Mouse (Mus musculus): ENCODE measurements around the gene Hist1h3g. TPM values are rescaled to one million over a fixed set of nuclear protein-coding genes. Genes with fewer than 3 reads are reported as not detected.

Gene Hist1h3g
- total and polyA plus RNA-seq, 3 experiments, result 5.2 to 441 TPM; not detected in 1

DNA sequence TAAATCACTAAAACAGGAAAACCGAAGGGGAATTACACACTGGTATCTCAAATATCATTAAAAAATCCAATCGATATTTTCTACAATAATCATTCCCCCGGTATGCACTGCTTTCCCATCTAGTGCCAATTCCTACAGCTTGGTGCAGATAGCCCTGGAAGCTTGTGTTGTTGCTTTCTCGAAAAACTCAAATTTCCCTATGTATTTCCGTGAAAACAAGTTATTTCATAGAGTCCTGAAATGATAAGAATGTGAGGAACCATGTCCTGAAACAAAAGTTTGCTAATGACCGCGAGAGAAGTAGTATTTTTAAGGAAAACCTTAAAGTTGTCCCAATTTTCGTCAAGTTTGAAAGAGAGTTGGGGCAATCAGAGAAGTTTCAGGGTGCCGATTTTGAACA, 19.2 kb downstream of the Hist1h3g start:
- peak; percentile 69 for DNase-seq (ENCODE audit: low read depth, low spot score)
- Histone ChIP-seq H3K9me3 (replicated peaks; ENCODE audit: insufficient read depth, low read length) (no peaks in the 10 kb centered on the region), H3K4me3 (ENCODE audit: control insufficient read depth in 1 of 2, insufficient read depth in 1 of 2, low read depth in 2 of 2, low read length in 2 of 2) (peak overlapping the region; percentile 2 to 46; a peak in 2 of 4 replicates), H3K36me3 (ENCODE audit: control insufficient read depth in 1 of 2, insufficient read depth in 2 of 2, low read length in 2 of 2) (peaks cover 0 to 39% of the 10 kb centered on the region in 2 experiments; a peak in 2 of 4 replicates), H3K27me3 (ENCODE audit: control insufficient read depth in 1 of 2, insufficient read depth in 2 of 2, low read length in 2 of 2) (no peaks in the 10 kb centered on the region), H3K79me2 (ENCODE audit: control insufficient read depth, insufficient read depth, low read length, poor library complexity) (peaks cover 3% of the 10 kb centered on the region; the same call in 1 of the 2 replicates), H3K9ac (ENCODE audit: control insufficient read depth, low read depth, low read length, poor library complexity, severe bottlenecking) (peak overlapping the region; percentile 93), H3K27ac (ENCODE audit: control insufficient read depth, low read depth, low read length) (peak overlapping the region; percentile 98), H3K4me1 (ENCODE audit: control insufficient read depth in 1 of 2, insufficient read depth in 2 of 2, low read length in 2 of 2) (peaks cover 0 to 11% of the 10 kb centered on the region in 2 experiments; a peak in 1 of 4 replicates)
- TF ChIP-seq JUND (IDR thresholded peaks at IDR 0.05; ENCODE audit: low read depth, low read length), result no peak
- no peak for TF ChIP-seq MAFK (IDR thresholded peaks at IDR 0.05; ENCODE audit: borderline replicate concordance, low read depth, low read length)
- no peak for TF ChIP-seq SMC3 (IDR thresholded peaks at IDR 0.05; ENCODE audit: low read depth, low read length)
- no peak for TF ChIP-seq BHLHE40 (IDR thresholded peaks at IDR 0.05; ENCODE audit: borderline replicate concordance, low read depth, low read length)
- TF ChIP-seq CHD2 (IDR thresholded peaks at IDR 0.05; ENCODE audit: low read length), result no peak
- TF ChIP-seq RCOR1 (IDR thresholded peaks at IDR 0.05; ENCODE audit: low read depth, low read length), result no peak
- TF ChIP-seq NRF1 (IDR thresholded peaks at IDR 0.05; ENCODE audit: insufficient read depth, low read depth, low read length, poor library complexity, severe bottlenecking), result no peak
- TF ChIP-seq TBP (IDR thresholded peaks at IDR 0.05; ENCODE audit: low read depth, low read length), result no peak
- no peak for TF ChIP-seq USF2 (IDR thresholded peaks at IDR 0.05; ENCODE audit: borderline replicate concordance in 1 of 2, insufficient read depth in 1 of 2, low read depth in 1 of 2, low read length in 2 of 2)
- TF ChIP-seq MAZ (IDR thresholded peaks at IDR 0.05; ENCODE audit: low read depth, low read length), result no peak
- TF ChIP-seq ZC3H11A (IDR thresholded peaks at IDR 0.05; ENCODE audit: low read depth, low read length), result no peak
- TF ChIP-seq GATA1 (IDR thresholded peaks at IDR 0.05; ENCODE audit: low read depth, low read length), result no peak
- TF ChIP-seq NELFE (IDR thresholded peaks at IDR 0.05; ENCODE audit: low read depth, low read length), result no peak
- no peak for TF ChIP-seq MEF2A (IDR thresholded peaks at IDR 0.05; ENCODE audit: extremely low read depth, insufficient replicate concordance, low read depth, low read length, poor library complexity, severe bottlenecking)
- no peak for TF ChIP-seq UBTF (IDR thresholded peaks at IDR 0.05; ENCODE audit: borderline replicate concordance, insufficient read depth, low read depth, low read length)
- TF ChIP-seq POLR2AphosphoS5 (IDR thresholded peaks at IDR 0.05; ENCODE audit: borderline replicate concordance, low read depth, low read length), result no peak
- no peak for TF ChIP-seq POLR2A (IDR thresholded peaks at IDR 0.05; ENCODE audit: control insufficient read depth in 1 of 2, insufficient read depth in 1 of 2, low read depth in 1 of 2, low read length in 2 of 2, poor library complexity in 1 of 2)
- no peak for TF ChIP-seq TCF12 (IDR thresholded peaks at IDR 0.05; ENCODE audit: low read depth, low read length)
- TF ChIP-seq CHD1 (IDR thresholded peaks at IDR 0.05; ENCODE audit: low read depth, low read length), result no peak

Data from MEL (cell line).